Mouse (Mus musculus): Measurements from ENCODE around the gene Cldn14. TPM values are rescaled to one million over a fixed set of nuclear protein-coding genes. Genes with fewer than 3 reads are reported as not detected.
"Not testable (repeated sequence)": the region's sequence is repeated elsewhere in the genome, so short reads cannot be mapped to it uniquely, and the experiment has no call there.

The Cldn14 gene
- polyA plus RNA-seq, 1 experiment from 2014 or later = not detected

DNA sequence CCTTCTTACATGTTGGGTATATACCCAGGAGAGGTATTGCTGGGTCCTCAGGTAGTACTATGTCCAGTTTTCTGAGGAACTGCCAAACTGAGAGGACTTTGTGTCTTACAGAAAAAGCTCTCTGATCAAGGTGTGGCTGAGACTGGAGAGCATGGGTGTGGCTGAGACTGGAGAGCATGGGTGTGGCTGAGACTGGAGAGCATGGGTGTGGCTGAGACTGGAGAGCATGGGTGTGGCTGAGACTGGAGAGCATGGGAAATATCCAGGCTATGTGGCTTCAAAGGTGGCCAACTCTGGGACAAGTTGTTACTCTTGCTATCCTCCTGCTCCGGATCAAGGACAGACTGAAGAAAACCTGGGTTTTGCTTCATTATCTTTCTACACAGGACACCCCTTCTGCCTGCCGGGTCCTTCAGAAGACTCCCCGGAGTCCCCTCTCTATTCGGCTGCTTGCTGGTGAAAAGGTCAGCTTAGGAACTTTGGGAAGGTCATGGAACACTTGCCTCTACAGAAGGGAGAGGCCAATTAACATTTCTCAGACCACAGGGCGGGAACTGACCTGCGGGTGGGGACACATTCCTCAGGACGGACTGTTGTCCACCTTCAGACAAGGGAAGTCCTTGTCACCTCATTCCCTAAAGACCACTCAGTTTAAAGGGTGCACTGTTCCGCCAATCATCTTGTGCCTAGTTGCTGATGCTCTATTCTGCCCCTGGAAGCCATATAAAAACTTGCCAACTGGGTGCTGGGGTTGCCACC, 4.9 kb upstream of the Cldn14 start:
- not testable (repeated sequence) for H3K9ac ChIP-seq (ENCODE audit: low read depth, low read length); H3K4me1 ChIP-seq (replicated peaks; ENCODE audit: control insufficient read depth, insufficient read depth, low read length); ATAC-seq (ENCODE audit: low FRiP score); H3K36me3 ChIP-seq (ENCODE audit: control insufficient read depth, insufficient read depth, low read length); H3K4me3 ChIP-seq (ENCODE audit: low read depth, low read length); DNase-seq (ENCODE audit: low spot score); H3K4me2 ChIP-seq (replicated peaks; ENCODE audit: low read depth, low read length); H3K9me3 ChIP-seq (ENCODE audit: control insufficient read depth, low read length); H3K27me3 ChIP-seq (ENCODE audit: control insufficient read depth, insufficient read depth, low read length); H3K27ac ChIP-seq (ENCODE audit: low read depth, low read length)
- 77% methylated on average over 8 of the region's 8 CpGs for WGBS

DNA sequence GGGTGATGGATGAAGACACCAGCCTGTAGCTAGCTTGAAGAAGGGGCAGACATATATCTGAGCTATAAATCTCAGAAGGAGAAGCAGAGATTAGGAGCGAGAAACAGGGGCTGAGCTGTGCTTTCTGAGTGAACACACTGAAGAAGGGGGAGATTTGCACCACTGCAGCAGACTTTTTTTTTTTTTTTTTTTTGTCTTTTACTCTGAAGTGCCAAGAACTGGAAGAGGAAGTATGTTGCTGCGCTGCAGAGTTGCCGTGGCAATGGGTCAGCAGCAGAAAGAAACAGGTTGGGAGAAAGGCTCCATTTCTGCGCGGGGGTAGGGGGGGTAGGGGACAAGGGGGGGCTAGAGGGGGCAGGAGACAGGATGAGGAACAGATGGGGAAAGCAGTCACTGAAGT, 2.6 kb upstream of the Cldn14 start:
- no peaks in the 10 kb centered on the region; the same call in 1 of the 2 replicates for H3K27me3 ChIP-seq (ENCODE audit: control insufficient read depth, insufficient read depth, low read length)
- no peak for ATAC-seq (ENCODE audit: low FRiP score)
- no peak overlapping the region for H3K27ac ChIP-seq (ENCODE audit: low read depth, low read length)
- no peaks in the 10 kb centered on the region for H3K9me3 ChIP-seq (ENCODE audit: control insufficient read depth, low read length)
- no peak overlapping the region for H3K9ac ChIP-seq (ENCODE audit: low read depth, low read length)
- H3K4me3 ChIP-seq (ENCODE audit: low read depth, low read length) = no peak overlapping the region
- no peaks in the 10 kb centered on the region for H3K36me3 ChIP-seq (ENCODE audit: control insufficient read depth, insufficient read depth, low read length)
- H3K4me1 ChIP-seq (replicated peaks; ENCODE audit: control insufficient read depth, insufficient read depth, low read length) = no peaks in the 10 kb centered on the region
- DNase-seq (ENCODE audit: low spot score) = no peak
- 41% methylated on average over 5 of the region's 5 CpGs for WGBS
- no peak overlapping the region for H3K4me2 ChIP-seq (replicated peaks; ENCODE audit: low read depth, low read length)

DNA sequence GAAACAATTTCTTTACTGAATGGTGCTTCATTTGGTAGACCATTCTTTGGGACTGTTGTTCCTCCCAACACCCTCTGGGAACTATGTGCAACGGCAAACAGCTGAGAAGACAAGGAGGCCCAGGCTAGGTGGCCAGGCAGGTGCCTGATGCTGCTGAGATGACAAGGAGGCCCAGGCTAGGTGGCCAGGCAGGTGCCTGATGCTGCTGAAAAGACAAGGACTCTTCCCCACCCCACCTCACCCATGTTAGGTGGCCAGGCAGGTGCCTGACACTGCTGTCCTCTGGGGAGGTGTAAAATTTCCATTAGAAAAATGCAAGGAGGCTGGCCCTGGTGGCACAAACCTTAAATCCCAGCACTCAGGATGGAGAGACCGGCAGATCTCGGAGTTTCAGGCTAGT, 2.0 kb upstream of the Cldn14 start:
- WGBS = 76% methylated on average over 3 of the region's 3 CpGs
- Histone ChIP-seq H3K4me1 (replicated peaks; ENCODE audit: control insufficient read depth, insufficient read depth, low read length) (no peaks in the 10 kb centered on the region), H3K36me3 (ENCODE audit: control insufficient read depth, insufficient read depth, low read length) (no peaks in the 10 kb centered on the region), H3K27ac (ENCODE audit: low read depth, low read length) (no peak overlapping the region), H3K4me2 (replicated peaks; ENCODE audit: low read depth, low read length) (no peak overlapping the region), H3K4me3 (ENCODE audit: low read depth, low read length) (no peak overlapping the region), H3K9ac (ENCODE audit: low read depth, low read length) (no peak overlapping the region), H3K27me3 (ENCODE audit: control insufficient read depth, insufficient read depth, low read length) (no peaks in the 10 kb centered on the region; the same call in 1 of the 2 replicates), H3K9me3 (ENCODE audit: control insufficient read depth, low read length) (no peaks in the 10 kb centered on the region)
- no peak for DNase-seq (ENCODE audit: low spot score)
- ATAC-seq (ENCODE audit: low FRiP score) = no peak

DNA sequence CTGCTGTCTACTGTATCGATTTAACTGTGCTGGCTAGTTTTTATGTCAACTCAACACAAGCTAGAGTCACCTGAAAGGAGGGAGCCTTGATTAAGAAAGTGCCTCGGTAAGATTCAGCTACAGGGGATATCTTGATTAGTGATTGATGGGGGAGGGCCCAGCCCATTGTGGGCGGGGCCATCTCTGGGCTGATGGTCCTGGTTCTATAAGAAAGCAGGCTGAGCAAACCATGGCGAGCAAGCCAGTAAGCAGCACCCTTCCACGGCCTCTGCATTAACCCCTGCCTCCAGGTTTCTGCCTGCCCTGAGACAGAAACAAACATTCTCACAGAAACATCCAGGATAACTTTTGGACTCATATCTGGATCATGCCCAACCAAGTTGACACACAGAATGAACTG, 1.5 kb upstream of the Cldn14 start:
- DNase-seq (ENCODE audit: low spot score) (no peak), ATAC-seq (ENCODE audit: low FRiP score) (no peak)
- Histone ChIP-seq H3K4me1 (replicated peaks; ENCODE audit: control insufficient read depth, insufficient read depth, low read length) (no peaks in the 10 kb centered on the region), H3K4me3 (ENCODE audit: low read depth, low read length) (no peak overlapping the region), H3K4me2 (replicated peaks; ENCODE audit: low read depth, low read length) (no peak overlapping the region), H3K27me3 (ENCODE audit: control insufficient read depth, insufficient read depth, low read length) (no peaks in the 10 kb centered on the region; the same call in 1 of the 2 replicates), H3K36me3 (ENCODE audit: control insufficient read depth, insufficient read depth, low read length) (no peaks in the 10 kb centered on the region), H3K27ac (ENCODE audit: low read depth, low read length) (no peak overlapping the region), H3K9me3 (ENCODE audit: control insufficient read depth, low read length) (no peaks in the 10 kb centered on the region), H3K9ac (ENCODE audit: low read depth, low read length) (no peak overlapping the region)
- 78% methylated on average over 5 of the region's 5 CpGs for WGBS

DNA sequence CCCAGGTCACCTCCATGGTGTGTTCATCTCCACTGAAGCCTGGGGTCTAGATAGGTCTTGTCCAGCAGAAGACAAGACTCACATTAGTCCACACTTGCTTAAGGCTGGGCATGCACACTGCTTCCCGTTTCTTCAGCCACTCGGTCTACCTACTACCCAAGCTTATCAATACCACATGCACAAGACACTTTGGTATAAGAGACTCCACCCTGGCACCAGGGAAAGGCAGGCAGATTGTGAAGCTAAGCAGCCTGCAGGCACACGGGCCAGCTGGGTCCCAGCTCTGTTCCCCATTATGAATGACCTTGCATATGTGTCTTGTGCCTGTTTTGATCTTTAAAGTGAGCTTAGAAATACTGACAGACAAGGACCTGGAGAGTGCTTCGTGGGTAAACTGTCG, 719 bp upstream of the Cldn14 start:
- DNase-seq (ENCODE audit: low spot score) = no peak

DNA sequence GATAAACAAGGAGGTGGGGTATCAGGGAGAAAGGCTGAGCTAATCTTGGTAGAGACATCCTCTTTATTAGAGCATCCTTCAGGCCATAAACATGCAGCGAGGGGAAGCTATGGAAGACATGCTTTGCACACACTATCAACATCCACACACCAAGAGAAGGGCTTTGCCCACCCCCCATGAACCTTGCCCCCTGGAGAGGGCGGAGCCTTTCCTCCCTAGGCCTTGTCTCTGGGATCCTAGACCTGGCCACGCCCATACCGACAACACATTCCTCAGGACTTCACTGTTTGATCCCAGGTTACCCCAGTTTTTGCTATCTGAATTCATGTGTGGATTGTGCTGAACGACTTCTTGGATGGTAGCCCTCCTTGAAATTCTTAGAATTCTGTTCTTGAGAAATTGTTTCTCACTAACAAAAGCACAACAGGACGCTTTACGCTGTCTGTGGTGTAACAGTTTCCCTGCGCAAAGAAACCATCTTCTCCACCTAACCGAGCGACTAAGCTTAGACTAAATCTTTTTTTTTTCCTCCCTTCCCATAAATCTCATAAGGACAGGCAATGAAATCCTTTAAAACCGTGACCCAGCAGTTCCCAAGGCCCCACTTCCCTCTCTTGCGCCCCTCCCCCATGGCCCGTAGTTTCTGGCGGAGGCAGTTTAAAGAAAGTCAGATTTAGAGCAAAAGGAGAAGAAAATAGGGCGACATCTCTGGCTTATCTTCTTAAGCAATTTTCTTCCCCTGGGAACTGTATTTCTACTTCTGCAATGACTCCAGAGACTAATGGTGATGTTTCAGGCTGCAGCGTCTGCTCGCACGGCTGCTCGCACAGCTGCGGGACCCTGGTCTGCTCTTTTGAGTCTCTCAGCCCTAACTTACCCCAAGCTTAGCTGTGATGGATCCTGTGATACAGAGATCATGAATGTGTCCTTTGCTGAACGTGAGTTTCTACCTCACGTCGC, 1.7 kb downstream of the Cldn14 start:
- no peaks in the 10 kb centered on the region for H3K4me1 ChIP-seq (replicated peaks; ENCODE audit: control insufficient read depth, insufficient read depth, low read length)
- DNase-seq (ENCODE audit: low spot score) (no peak), ATAC-seq (ENCODE audit: low FRiP score) (no peak)
- no peaks in the 10 kb centered on the region for H3K36me3 ChIP-seq (ENCODE audit: control insufficient read depth, insufficient read depth, low read length)
- no peaks in the 10 kb centered on the region; the same call in 1 of the 2 replicates for H3K27me3 ChIP-seq (ENCODE audit: control insufficient read depth, insufficient read depth, low read length)
- no peak overlapping the region for H3K9ac ChIP-seq (ENCODE audit: low read depth, low read length)
- H3K4me3 ChIP-seq (ENCODE audit: low read depth, low read length) = no peak overlapping the region
- H3K9me3 ChIP-seq (ENCODE audit: control insufficient read depth, low read length) = no peaks in the 10 kb centered on the region
- no peak overlapping the region for H3K27ac ChIP-seq (ENCODE audit: low read depth, low read length)
- H3K4me2 ChIP-seq (replicated peaks; ENCODE audit: low read depth, low read length) = no peak overlapping the region
- WGBS = 60% methylated on average over 23 of the region's 23 CpGs

More for the DNA sequence above, 719 bp upstream of the Cldn14 start:
- Histone ChIP-seq H3K4me1 (replicated peaks; ENCODE audit: control insufficient read depth, insufficient read depth, low read length) (no peaks in the 10 kb centered on the region), H3K4me2 (replicated peaks; ENCODE audit: low read depth, low read length) (no peak overlapping the region), H3K27ac (ENCODE audit: low read depth, low read length) (no peak overlapping the region), H3K9ac (ENCODE audit: low read depth, low read length) (no peak overlapping the region), H3K9me3 (ENCODE audit: control insufficient read depth, low read length) (no peaks in the 10 kb centered on the region), H3K36me3 (ENCODE audit: control insufficient read depth, insufficient read depth, low read length) (no peaks in the 10 kb centered on the region), H3K27me3 (ENCODE audit: control insufficient read depth, insufficient read depth, low read length) (no peaks in the 10 kb centered on the region; the same call in 1 of the 2 replicates), H3K4me3 (ENCODE audit: low read depth, low read length) (no peak overlapping the region)
- ATAC-seq (ENCODE audit: low FRiP score) = no peak
- 82% methylated on average over 5 of the region's 5 CpGs for WGBS

DNA sequence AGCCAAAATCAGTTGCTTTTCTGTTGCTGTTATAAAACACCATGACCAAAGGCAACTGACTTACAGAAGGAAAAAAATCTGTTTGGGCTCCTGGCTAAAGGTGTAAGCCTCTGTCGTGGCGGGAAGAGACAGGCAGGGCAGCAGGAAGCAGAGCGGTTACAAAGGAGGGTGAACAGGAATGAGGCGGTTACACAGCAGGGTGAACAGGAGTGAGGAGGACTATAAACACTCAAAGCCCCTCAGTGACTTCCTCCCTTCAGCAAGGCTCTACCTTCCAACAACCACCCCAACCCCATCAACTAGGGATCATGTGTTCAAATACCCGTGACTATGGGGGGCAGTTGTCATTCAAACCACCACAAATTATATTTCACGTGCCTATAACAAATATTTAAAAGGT, 5.2 kb downstream of the Cldn14 start:
- Histone ChIP-seq H3K27me3 (ENCODE audit: control insufficient read depth, insufficient read depth, low read length) (no peaks in the 10 kb centered on the region), H3K27ac (ENCODE audit: low read depth, low read length) (no peak overlapping the region), H3K9ac (ENCODE audit: low read depth, low read length) (no peak overlapping the region), H3K4me1 (replicated peaks; ENCODE audit: control insufficient read depth, insufficient read depth, low read length) (no peaks in the 10 kb centered on the region), H3K4me2 (replicated peaks; ENCODE audit: low read depth, low read length) (no peak overlapping the region), H3K9me3 (ENCODE audit: control insufficient read depth, low read length) (no peaks in the 10 kb centered on the region), H3K4me3 (ENCODE audit: low read depth, low read length) (no peak overlapping the region), H3K36me3 (ENCODE audit: control insufficient read depth, insufficient read depth, low read length) (no peaks in the 10 kb centered on the region)
- WGBS = 78% methylated on average over 6 of the region's 6 CpGs
- DNase-seq (ENCODE audit: low spot score) = no peak
- no peak for ATAC-seq (ENCODE audit: low FRiP score)

DNA sequence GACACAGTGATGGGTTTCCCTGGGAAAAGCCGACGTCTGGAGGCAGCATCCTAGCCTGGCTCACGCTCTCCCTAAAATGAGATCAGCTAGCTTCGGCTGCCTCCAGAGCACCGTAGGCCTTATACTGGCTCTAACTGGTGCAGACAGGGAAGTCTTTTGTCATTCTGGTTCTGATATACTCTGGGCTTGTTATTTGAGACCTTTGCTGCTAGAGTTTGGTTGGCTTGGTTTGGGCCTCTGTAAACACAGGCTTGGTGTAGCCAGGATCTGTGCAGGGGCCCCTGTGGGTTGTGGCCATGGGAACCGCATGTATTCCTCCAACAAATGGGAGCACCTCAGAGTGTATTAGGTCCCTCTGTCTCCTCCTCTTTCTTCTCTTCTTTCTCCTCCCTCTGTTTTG, 7.3 kb downstream of the Cldn14 start:
- Histone ChIP-seq H3K4me3 (ENCODE audit: low read depth, low read length) (no peak overlapping the region), H3K36me3 (ENCODE audit: control insufficient read depth, insufficient read depth, low read length) (no peaks in the 10 kb centered on the region), H3K9ac (ENCODE audit: low read depth, low read length) (no peak overlapping the region), H3K9me3 (ENCODE audit: control insufficient read depth, low read length) (no peaks in the 10 kb centered on the region), H3K27me3 (ENCODE audit: control insufficient read depth, insufficient read depth, low read length) (no peaks in the 10 kb centered on the region), H3K27ac (ENCODE audit: low read depth, low read length) (no peak overlapping the region), H3K4me2 (replicated peaks; ENCODE audit: low read depth, low read length) (no peak overlapping the region), H3K4me1 (replicated peaks; ENCODE audit: control insufficient read depth, insufficient read depth, low read length) (no peaks in the 10 kb centered on the region)
- DNase-seq (ENCODE audit: low spot score) (no peak), ATAC-seq (ENCODE audit: low FRiP score) (no peak)
- WGBS = 80% methylated on average over 6 of the region's 6 CpGs
